8 mouse cellular contexts compared by ENCODE assay signal in the genomic region with DNA sequence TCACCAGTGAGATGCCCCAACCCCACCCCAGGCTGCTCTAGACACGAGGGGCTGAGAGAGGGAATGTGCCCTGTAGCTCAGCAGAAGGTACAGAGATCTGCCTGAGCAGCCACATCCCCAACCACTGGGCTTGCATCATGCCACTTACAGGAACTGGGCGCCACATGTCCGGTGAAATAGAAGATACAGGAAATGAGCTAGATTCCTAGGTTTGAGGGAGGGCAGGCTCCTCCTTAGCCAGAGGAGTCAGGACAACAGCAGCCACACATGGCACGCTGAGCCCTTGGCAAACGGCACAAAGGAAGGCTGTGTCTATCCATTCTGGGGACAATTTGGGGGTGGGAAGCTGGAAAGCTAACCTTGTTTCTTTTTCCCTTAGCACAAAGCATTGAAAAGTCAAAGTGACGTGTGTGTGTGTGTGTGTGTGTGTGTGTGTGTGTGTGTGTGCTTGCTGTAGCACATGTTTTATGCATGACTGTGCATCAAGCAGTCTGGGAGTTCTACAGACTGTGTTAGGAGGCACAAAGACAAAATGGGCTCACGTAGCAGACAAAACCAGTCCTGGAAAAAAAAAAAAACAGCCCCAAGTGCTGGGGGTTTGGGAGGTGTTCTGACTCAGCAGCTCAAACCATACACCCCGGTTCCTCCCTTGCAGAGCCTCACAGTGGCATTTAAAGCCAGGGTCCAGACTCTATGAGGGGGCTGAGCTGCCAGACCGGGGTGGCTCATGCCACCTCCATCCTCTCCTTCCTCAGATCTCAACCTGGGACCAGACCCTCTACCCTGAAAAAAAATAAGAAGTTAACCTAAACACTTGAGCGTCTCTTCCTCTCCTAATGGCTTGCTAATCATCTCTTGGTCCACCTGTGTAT.
DNase-seq lines count a peak whose midpoint lies in the region; ATAC-seq and TF ChIP-seq lines count a peak whose summit lies in the region.

No protein-coding gene starts in this region.

- no peaks in the 10 kb centered on the region for H3K9me3 ChIP-seq in embryonic facial prominence, embryonic 13.5 days
- H3K9me3 ChIP-seq in liver, postnatal 0 days (ENCODE audit: low read length): no peaks in the 10 kb centered on the region

- no peaks in the 10 kb centered on the region for H3K79me2 ChIP-seq in myocyte (ENCODE audit: control insufficient read depth, insufficient read depth)

- no peak for ATAC-seq in embryonic facial prominence, embryonic 13.5 days (ENCODE audit: insufficient number of reproducible peaks, insufficient read depth, low FRiP score, low TSS enrichment, low read depth)
- peak; percentile 68 for ATAC-seq in liver, postnatal 0 days

- WGBS in embryonic facial prominence, embryonic 13.5 days: 42% methylated on average over 10 of the region's 10 CpGs
- 44% methylated on average over 10 of the region's 10 CpGs for WGBS in liver, postnatal 0 days (ENCODE audit: insufficient replicate concordance)

- H3K4me3 ChIP-seq in embryonic facial prominence, embryonic 13.5 days: no peak overlapping the region
- H3K4me3 ChIP-seq in liver, postnatal 0 days (ENCODE audit: low read depth, low read length): no peak overlapping the region
- no peak overlapping the region for H3K4me3 ChIP-seq in myocyte

- no peaks in the 10 kb centered on the region for H3K36me3 ChIP-seq in embryonic facial prominence, embryonic 13.5 days
- H3K36me3 ChIP-seq in liver, postnatal 0 days (replicated peaks; ENCODE audit: insufficient read depth, low read length): no peaks in the 10 kb centered on the region
- H3K36me3 ChIP-seq in myocyte (ENCODE audit: control insufficient read depth, insufficient read depth): no peaks in the 10 kb centered on the region

- peak; percentile 44 for TF ChIP-seq POLR2A in myocyte (IDR thresholded peaks at IDR 0.05; ENCODE audit: insufficient read length, low read depth)

- H3K4me2 ChIP-seq in embryonic facial prominence, embryonic 13.5 days: 0 out of 2 replicates have a peak overlapping the region, but pooled peaks have one; percentile 9
- peak overlapping the region; percentile 42 for H3K4me2 ChIP-seq in liver, postnatal 0 days (ENCODE audit: low read depth, low read length)
- peak overlapping the region; percentile 49 for H3K4me2 ChIP-seq in myocyte (ENCODE audit: low read depth)

- TF ChIP-seq EP300 in liver, postnatal 0 days (IDR thresholded peaks at IDR 0.05; ENCODE audit: low read depth): no peak

- no peak overlapping the region for H3ac ChIP-seq in myocyte (ENCODE audit: control insufficient read depth, insufficient read length)

- H3K9ac ChIP-seq in embryonic facial prominence, embryonic 13.5 days: no peak overlapping the region
- no peak overlapping the region for H3K9ac ChIP-seq in liver, postnatal 0 days (replicated peaks)

- TF ChIP-seq CTCF in liver, postnatal 0 days (IDR thresholded peaks at IDR 0.05; ENCODE audit: low read depth): no peak

- H3K4me1 ChIP-seq in embryonic facial prominence, embryonic 13.5 days: peaks cover 17% of the 10 kb centered on the region
- H3K4me1 ChIP-seq in liver, postnatal 0 days (ENCODE audit: insufficient read depth): peaks cover 7% of the 10 kb centered on the region; the same call in 1 of the 2 replicates

- intact Hi-C loops in left cerebral cortex, postnatal 10 days (cut with DNase I): no loop called here

- H3K27me3 ChIP-seq in embryonic facial prominence, embryonic 13.5 days: no peaks in the 10 kb centered on the region
- H3K27me3 ChIP-seq in liver, postnatal 0 days (ENCODE audit: insufficient read depth, low read length): no peaks in the 10 kb centered on the region
- H3K27me3 ChIP-seq in myocyte (ENCODE audit: control insufficient read depth, insufficient read depth, insufficient read length): no peaks in the 10 kb centered on the region

- H3K27ac ChIP-seq in embryonic facial prominence, embryonic 13.5 days: peak overlapping the region; percentile 60; the same call in 1 of the 2 replicates
- H3K27ac ChIP-seq in liver, postnatal 0 days (ENCODE audit: low read depth): no peak overlapping the region

- peak; percentile 37 to 42 for DNase-seq in left cerebral cortex, postnatal 10 days (ENCODE audit: extremely low spot score in 1 of 2, low spot score in 2 of 2)
- DNase-seq in left cerebral cortex, adult 18-20 months (ENCODE audit: low spot score in 2 of 2): no peak
- DNase-seq in kidney, adult 11 months: peak; percentile 15
- DNase-seq in liver, postnatal 0 days: peak; percentile 42
- DNase-seq in ovary, postnatal 14 days (ENCODE audit: low spot score): no peak
- DNase-seq in heart, adult 8-10 months (ENCODE audit: low spot score): no peak

TF ChIP-seq in myocyte, 11 proteins besides CTCF, POLR2A, EP300 and RAD21:
- TF ChIP-seq CEBPB (IDR thresholded peaks at IDR 0.05; ENCODE audit: insufficient read depth, poor library complexity, severe bottlenecking) (peak; percentile 20; the same call in 1 of the 2 replicates), MYOG (IDR thresholded peaks at IDR 0.05; ENCODE audit: control insufficient read depth in 1 of 3, insufficient read depth in 1 of 3, insufficient read length in 2 of 3, low read depth in 2 of 3) (no peak), E2F4 (IDR thresholded peaks at IDR 0.05; ENCODE audit: insufficient read depth) (no peak), MAX (IDR thresholded peaks at IDR 0.05; ENCODE audit: low read depth) (no peak), SRF (IDR thresholded peaks at IDR 0.05; ENCODE audit: control insufficient read depth, insufficient read length, low read depth) (no peak), REST (IDR thresholded peaks at IDR 0.05; ENCODE audit: insufficient read depth, insufficient read length) (no peak), POLR2AphosphoS2 (IDR thresholded peaks at IDR 0.05; ENCODE audit: insufficient read length, low read depth) (peak; percentile 20), TCF12 (IDR thresholded peaks at IDR 0.05; ENCODE audit: insufficient read depth, poor library complexity, severe bottlenecking) (no peak), TCF3 (IDR thresholded peaks at IDR 0.05; ENCODE audit: insufficient read length, low read depth) (no peak), USF1 (IDR thresholded peaks at IDR 0.05; ENCODE audit: low read depth) (no peak), MYOD1 (IDR thresholded peaks at IDR 0.05; ENCODE audit: control insufficient read depth in 1 of 3, insufficient read length in 2 of 3, low read depth in 2 of 3) (no peak)

Comparison
In these comparisons a context has a peak if more than half of its experiments do, and no peak if none do; other contexts are left out.
1. DNase-seq: peak in left cerebral cortex, postnatal 10 days (2 of 2), kidney, adult 11 months (single experiment) and liver, postnatal 0 days (single experiment); none in left cerebral cortex, adult 18-20 months (0 of 2), ovary, postnatal 14 days (single experiment) and heart, adult 8-10 months (single experiment).
2. Peak in every context shown above with its lines, with median percentiles within 50 percentile points of each other: H3K4me2 ChIP-seq.